Mouse (Mus musculus) thymus, adult 2 months (tissue): Measurements from ENCODE around the gene Havcr2.

ENCODE experiments used
- CTCF ChIP-seq: fragments of 200-500 bp; IDR thresholded peaks from 2 replicates; pipeline ENCODE4 v1.5.1; 2012; ENCODE audit warnings: mild to moderate bottlenecking, control low read depth, low read length, moderate library complexity, borderline replicate concordance; ENCODE audit not compliant: control insufficient read depth, poor library complexity, insufficient read depth; ENCODE audit errors: extremely low read depth
- POLR2A ChIP-seq: fragments of 200-500 bp; IDR thresholded peaks from 2 replicates; pipeline ENCODE4 v1.6.1; 2012; ENCODE audit warnings: mild to moderate bottlenecking, low read length, control low read depth, moderate library complexity; ENCODE audit not compliant: control insufficient read depth, poor library complexity, insufficient read depth; ENCODE audit errors: extremely low read depth

DNA sequence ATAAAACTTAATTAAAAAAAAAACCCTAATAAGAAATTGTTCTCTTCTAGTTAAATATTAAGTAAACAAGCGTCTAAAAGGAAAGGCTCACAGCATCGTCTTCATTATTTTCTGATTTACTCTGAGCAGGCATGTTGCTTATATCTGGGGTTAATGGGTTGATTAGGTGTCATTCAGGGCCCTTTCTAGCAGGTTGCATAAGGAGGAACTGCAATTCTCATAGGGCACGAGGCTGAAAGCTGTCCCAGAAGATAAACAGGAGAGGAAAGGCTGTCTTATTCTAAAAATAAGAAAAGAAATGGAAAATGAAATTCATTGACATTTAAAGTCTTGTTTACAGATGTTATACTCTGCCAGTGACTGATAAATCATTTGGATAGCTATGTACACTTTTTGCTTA, 5.2 kb downstream of the Havcr2 start:
- no peak for TF ChIP-seq CTCF
- no peak for TF ChIP-seq POLR2A
